Comparison of ENCODE assay signal across 14 mouse cellular contexts in the genomic region with DNA sequence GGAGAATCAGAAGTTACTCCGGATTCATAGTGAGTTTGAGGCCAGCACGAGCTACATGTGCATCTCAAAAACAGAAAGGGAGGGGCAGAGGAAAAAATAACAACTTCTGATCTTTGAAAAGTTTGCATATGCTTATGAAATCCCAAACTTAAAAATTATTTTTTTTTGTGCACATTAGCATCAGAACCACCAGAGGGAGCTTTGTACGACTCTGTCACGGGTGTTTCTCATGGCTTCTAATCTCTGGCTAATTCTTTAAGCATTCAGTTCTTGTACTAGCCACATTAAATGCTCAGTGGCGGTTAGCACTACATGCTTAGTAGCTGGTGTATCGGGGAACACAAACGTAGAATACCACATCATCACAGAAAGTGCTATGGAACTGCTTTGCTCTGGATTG. TPM values are rescaled to one million over a fixed set of nuclear protein-coding genes. Genes with fewer than 3 reads are reported as not detected.
DNase-seq lines count a peak whose midpoint lies in the region; ATAC-seq lines count a peak whose summit lies in the region.
"Had no signal": no experiment of that assay in that cellular context is flagged by ENCODE, and none has a peak within 500 bp of the region (broad histone marks: within the 10 kb centered on the region; RNA-seq: fewer than 3 reads in every experiment).

No protein-coding gene starts in this region.

- no peaks in the 10 kb centered on the region for H3K4me1 ChIP-seq in forebrain, embryonic 14.5 days (ENCODE audit: control insufficient read depth, insufficient read depth, low read length)
- peaks cover 4% of the 10 kb centered on the region; the same call in 1 of the 2 replicates for H3K4me1 ChIP-seq in forebrain, embryonic 12.5 days
- H3K4me1 ChIP-seq in liver, embryonic 11.5 days (replicated peaks; ENCODE audit: control insufficient read depth, insufficient read depth, low read length): no peaks in the 10 kb centered on the region
- peaks cover 10% of the 10 kb centered on the region for H3K4me1 ChIP-seq in liver, embryonic 12.5 days

- ATAC-seq in forebrain, embryonic 14.5 days: no peak
- ATAC-seq in forebrain, embryonic 12.5 days (ENCODE audit: low FRiP score): no peak
- ATAC-seq in liver, embryonic 11.5 days (replicated peaks; ENCODE audit: low FRiP score): no peak
- ATAC-seq in liver, embryonic 12.5 days: no peak
- ATAC-seq in erythroid progenitor cell, adult 5-6 weeks (replicated peaks; ENCODE audit: low FRiP score, poor library complexity, severe bottlenecking): no peak
- ATAC-seq: forebrain, embryonic 16.5 days had no signal

- peak; percentile 62 for DNase-seq in forebrain, embryonic 14.5 days (ENCODE audit: low spot score)
- DNase-seq in liver, embryonic 11.5 days (ENCODE audit: low spot score): peak; percentile 18
- DNase-seq in NIH3T3 (ENCODE audit: low read depth): peak; percentile 66
- DNase-seq in retina, adult 2 months (ENCODE audit: low read depth, low spot score): peak; percentile 40
- no peak for DNase-seq in frontal cortex, adult 2 months (ENCODE audit: extremely low spot score in 1 of 2, low spot score in 1 of 2)
- DNase-seq: adrenal gland, postnatal 36 days; cerebellum, postnatal 14 days; kidney, adult 8-10 months; lung, postnatal 10 days; right cerebral cortex, postnatal 14 days had no signal

- H3K9ac ChIP-seq in forebrain, embryonic 14.5 days (ENCODE audit: low read length): no peak overlapping the region
- no peak overlapping the region for H3K9ac ChIP-seq in forebrain, embryonic 12.5 days
- H3K9ac ChIP-seq in liver, embryonic 11.5 days (ENCODE audit: low read depth, low read length): no peak overlapping the region
- H3K9ac ChIP-seq in liver, embryonic 12.5 days: no peak overlapping the region

- peaks cover 10% of the 10 kb centered on the region for H3K36me3 ChIP-seq in forebrain, embryonic 14.5 days (ENCODE audit: control insufficient read depth, insufficient read depth, low read length)
- H3K36me3 ChIP-seq in forebrain, embryonic 12.5 days (replicated peaks): 0 out of 2 replicates have a peak, but pooled peaks cover 10% of the 10 kb centered on the region
- no peaks in the 10 kb centered on the region for H3K36me3 ChIP-seq in liver, embryonic 11.5 days (ENCODE audit: control insufficient read depth, insufficient read depth, low read length)
- no peaks in the 10 kb centered on the region for H3K36me3 ChIP-seq in liver, embryonic 12.5 days

- H3K9me3 ChIP-seq in forebrain, embryonic 14.5 days (replicated peaks; ENCODE audit: control insufficient read depth, low read length): no peaks in the 10 kb centered on the region
- no peaks in the 10 kb centered on the region for H3K9me3 ChIP-seq in forebrain, embryonic 12.5 days
- no peaks in the 10 kb centered on the region for H3K9me3 ChIP-seq in liver, embryonic 11.5 days (ENCODE audit: control insufficient read depth, low read length)
- no peaks in the 10 kb centered on the region for H3K9me3 ChIP-seq in liver, embryonic 12.5 days (replicated peaks)

- 51% methylated on average over 7 of the region's 7 CpGs for WGBS in forebrain, embryonic 14.5 days
- 57% methylated on average over 7 of the region's 7 CpGs for WGBS in forebrain, embryonic 12.5 days
- 59% methylated on average over 7 of the region's 7 CpGs for WGBS in liver, embryonic 11.5 days
- WGBS in liver, embryonic 12.5 days (ENCODE audit: insufficient replicate concordance): 46% methylated on average over 7 of the region's 7 CpGs

- no peak overlapping the region for H3K4me2 ChIP-seq in forebrain, embryonic 14.5 days (ENCODE audit: low read length)
- no peak overlapping the region for H3K4me2 ChIP-seq in forebrain, embryonic 12.5 days
- H3K4me2 ChIP-seq in liver, embryonic 11.5 days: no peak overlapping the region
- H3K4me2 ChIP-seq in liver, embryonic 12.5 days: no peak overlapping the region

- no peak overlapping the region for H3K27ac ChIP-seq in forebrain, embryonic 14.5 days (ENCODE audit: low read depth, low read length)
- no peak overlapping the region for H3K27ac ChIP-seq in forebrain, embryonic 12.5 days
- no peak overlapping the region for H3K27ac ChIP-seq in liver, embryonic 11.5 days (ENCODE audit: low read depth, low read length)
- no peak overlapping the region for H3K27ac ChIP-seq in liver, embryonic 12.5 days

- H3K27me3 ChIP-seq in forebrain, embryonic 14.5 days (replicated peaks; ENCODE audit: control insufficient read depth, insufficient read depth, low read length): no peaks in the 10 kb centered on the region
- H3K27me3 ChIP-seq in forebrain, embryonic 12.5 days: no peaks in the 10 kb centered on the region
- no peaks in the 10 kb centered on the region for H3K27me3 ChIP-seq in liver, embryonic 11.5 days (replicated peaks; ENCODE audit: control insufficient read depth, insufficient read depth, low read length)
- no peaks in the 10 kb centered on the region for H3K27me3 ChIP-seq in liver, embryonic 12.5 days (replicated peaks)

- H3K4me3 ChIP-seq in forebrain, embryonic 14.5 days (ENCODE audit: low read depth, low read length): no peak overlapping the region
- no peak overlapping the region for H3K4me3 ChIP-seq in forebrain, embryonic 12.5 days (replicated peaks)
- no peak overlapping the region for H3K4me3 ChIP-seq in liver, embryonic 11.5 days (ENCODE audit: low read depth, low read length)
- no peak overlapping the region for H3K4me3 ChIP-seq in liver, embryonic 12.5 days

RNA-seq across cellular contexts. Expression of a gene that starts 4.3 kb away (rescaled TPM):
- 258 and 266 TPM in 2 replicates for polyA plus RNA-seq in forebrain, embryonic 14.5 days (2014; fragmentation: Nextera tagmentation; extraction: Ambion mirVana)
- 321 and 326 TPM in 2 replicates for polyA plus RNA-seq in forebrain, embryonic 12.5 days (2016; fragmentation: Nextera tagmentation; extraction: Ambion mirVana)
- 322 and 335 TPM in 2 replicates for polyA plus RNA-seq in liver, embryonic 11.5 days (2014; fragmentation: Nextera tagmentation; extraction: Ambion mirVana)
- polyA plus RNA-seq in liver, embryonic 12.5 days (2016; fragmentation: Nextera tagmentation; extraction: Ambion mirVana): 232 and 236 TPM in 2 replicates
- 250 and 268 TPM in 2 replicates for polyA plus RNA-seq in frontal cortex, adult 2 months (2012; rRNA removed)
- 38.6 and 75.5 TPM in 2 replicates for total RNA-seq in erythroid progenitor cell, adult 5-6 weeks (2015; ENCODE audit: low replicate concordance)
- total RNA-seq in erythroid progenitor cell, adult 5-6 weeks (2017; ENCODE audit: low replicate concordance): 31.5 and 39.5 TPM in 2 replicates

RNA-seq across cellular contexts. Expression of a gene that starts 37.7 kb away (rescaled TPM):
- 23.9 and 33.5 TPM in 2 replicates for polyA plus RNA-seq in forebrain, embryonic 14.5 days (2014; fragmentation: Nextera tagmentation; extraction: Ambion mirVana)
- polyA plus RNA-seq in forebrain, embryonic 12.5 days (2016; fragmentation: Nextera tagmentation; extraction: Ambion mirVana): 36.8 and 45.9 TPM in 2 replicates
- polyA plus RNA-seq in liver, embryonic 11.5 days (2014; fragmentation: Nextera tagmentation; extraction: Ambion mirVana): 7.0 and 7.5 TPM in 2 replicates
- polyA plus RNA-seq in liver, embryonic 12.5 days (2016; fragmentation: Nextera tagmentation; extraction: Ambion mirVana): 3.8 and 3.9 TPM in 2 replicates
- 102 and 109 TPM in 2 replicates for polyA plus RNA-seq in frontal cortex, adult 2 months (2012; rRNA removed)
- 9.4 and 15.5 TPM in 2 replicates for total RNA-seq in erythroid progenitor cell, adult 5-6 weeks (2015; ENCODE audit: low replicate concordance)
- total RNA-seq in erythroid progenitor cell, adult 5-6 weeks (2017; ENCODE audit: low replicate concordance): 12.2 and 19.0 TPM in 2 replicates

Comparison
In these comparisons a context has a peak if more than half of its experiments do, and no peak if none do; other contexts are left out.
1. DNase-seq: peak in forebrain, embryonic 14.5 days (single experiment), liver, embryonic 11.5 days (single experiment), NIH3T3 (single experiment) and retina, adult 2 months (single experiment); none in frontal cortex, adult 2 months (0 of 2).